Mouse (Mus musculus) olfactory bulb, adult 2 months (tissue): ENCODE measurements at regions not wholly inside any gene's neighbourhood (a gene's known extent, or its start where the extent isn't known, plus 50 kb on each side); places are given as distances from the start of the nearest gene placed in this dataset.

Source experiments
- H3K27ac ChIP-seq: fragments of 200-500 bp; 2 replicates; pipeline ENCODE4 v1.5.1; 2012; ENCODE audit warnings: low read depth, low read length; ENCODE audit not compliant: insufficient read depth
- H3K4me1 ChIP-seq: fragments of 200-500 bp; 2 replicates; pipeline ENCODE4 v1.6.1; 2012; ENCODE audit warnings: low read length; ENCODE audit not compliant: control insufficient read depth, insufficient read depth
- H3K4me3 ChIP-seq: fragments of 200-500 bp; 2 replicates; pipeline ENCODE4 v1.5.1; 2012; ENCODE audit warnings: mild to moderate bottlenecking, low read depth, low read length, moderate library complexity; ENCODE audit not compliant: insufficient read depth
- CTCF ChIP-seq: fragments of 200-500 bp; IDR thresholded peaks from 2 replicates; pipeline ENCODE4 v1.5.1; 2012; ENCODE audit warnings: low read depth, mild to moderate bottlenecking, low read length, moderate library complexity; ENCODE audit not compliant: insufficient read depth
- POLR2A ChIP-seq: fragments of 200-500 bp; IDR thresholded peaks from 2 replicates; pipeline ENCODE4 v1.6.1; 2012; ENCODE audit warnings: mild to moderate bottlenecking, low read depth, low read length, moderate library complexity; ENCODE audit not compliant: insufficient read depth
- WGBS: fragments of 180-500 bp; shearing (Covaris S2); methylation state at CpG from one replicate; pipeline ENCODE4 v1.1.7; 2018; 5-methylcytosine and 5-hydroxymethylcytosine counted together

DNA sequence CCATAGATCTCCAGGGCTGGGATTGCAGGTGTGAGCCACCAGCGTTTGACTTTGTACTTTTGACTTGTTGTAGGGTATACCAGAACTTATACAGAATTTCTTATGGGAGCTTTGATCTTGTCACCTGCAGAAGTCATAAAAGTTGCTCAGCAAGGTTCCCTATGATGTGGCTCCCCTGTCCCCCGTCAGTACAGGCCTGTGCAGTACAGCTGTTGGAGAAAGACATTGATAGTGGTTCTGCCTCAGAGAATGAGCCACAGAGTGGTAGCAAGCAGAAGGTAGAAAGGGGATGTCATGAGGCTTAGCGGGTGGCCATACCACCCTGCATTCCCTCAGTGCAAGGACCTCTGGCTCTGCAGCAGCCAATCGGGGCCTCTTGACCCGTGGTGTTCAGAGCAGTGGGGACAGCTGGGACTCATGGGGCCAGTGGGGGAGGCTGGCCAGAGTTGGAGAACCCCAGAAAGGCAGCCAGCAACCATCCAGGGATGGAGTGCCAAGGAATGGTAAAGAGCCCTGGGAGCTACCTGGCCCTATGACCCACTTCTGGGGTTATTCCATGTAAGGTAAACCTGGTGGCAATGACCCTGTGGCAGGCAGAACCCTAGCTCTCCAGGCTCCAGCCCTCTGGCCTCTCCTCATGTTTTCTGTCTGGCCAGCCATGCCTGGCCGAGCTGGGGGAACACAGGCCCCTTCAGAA lies 58.6 kb upstream of the Gm26897 start:
- peaks cover 17% of the 10 kb centered on the region for H3K4me1 ChIP-seq
- WGBS = 81% methylated on average over 6 of the region's 6 CpGs
- no peak overlapping the region for H3K27ac ChIP-seq
- no peak overlapping the region for H3K4me3 ChIP-seq
- no peak for TF ChIP-seq POLR2A
- TF ChIP-seq CTCF = no peak

DNA sequence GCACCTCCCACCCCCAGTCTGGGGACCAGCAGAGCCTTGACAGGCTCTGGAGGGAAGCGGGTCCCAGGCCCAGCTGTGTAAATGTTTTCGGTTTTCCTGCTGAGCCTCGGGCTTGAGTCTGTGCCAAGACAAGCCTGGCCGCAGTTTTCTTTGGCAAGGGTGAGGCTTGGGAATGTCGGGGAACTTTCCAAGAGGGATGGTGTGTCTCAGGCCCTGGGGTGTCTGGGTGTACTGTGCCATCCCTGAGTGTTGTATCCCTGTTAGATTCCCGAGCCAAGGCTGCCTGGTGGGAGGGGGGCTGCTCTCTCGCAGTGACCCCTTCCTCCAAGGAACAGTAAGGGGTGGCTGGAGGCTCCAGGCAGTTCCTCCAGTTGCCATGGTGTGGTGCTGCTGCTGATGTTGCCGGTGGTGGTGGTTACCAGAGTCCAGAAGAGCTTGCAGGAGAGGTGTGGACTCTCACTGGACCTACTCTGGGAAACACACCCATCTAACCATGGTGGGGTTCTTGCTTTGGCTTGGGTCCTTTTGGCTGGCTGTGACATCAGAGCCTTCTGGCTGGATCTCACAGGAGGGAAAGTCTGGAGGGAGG lies 58.0 kb upstream of the Gm26897 start:
- WGBS = 34% methylated on average over 8 of the region's 8 CpGs
- H3K4me1 ChIP-seq = peaks cover 17% of the 10 kb centered on the region

DNA sequence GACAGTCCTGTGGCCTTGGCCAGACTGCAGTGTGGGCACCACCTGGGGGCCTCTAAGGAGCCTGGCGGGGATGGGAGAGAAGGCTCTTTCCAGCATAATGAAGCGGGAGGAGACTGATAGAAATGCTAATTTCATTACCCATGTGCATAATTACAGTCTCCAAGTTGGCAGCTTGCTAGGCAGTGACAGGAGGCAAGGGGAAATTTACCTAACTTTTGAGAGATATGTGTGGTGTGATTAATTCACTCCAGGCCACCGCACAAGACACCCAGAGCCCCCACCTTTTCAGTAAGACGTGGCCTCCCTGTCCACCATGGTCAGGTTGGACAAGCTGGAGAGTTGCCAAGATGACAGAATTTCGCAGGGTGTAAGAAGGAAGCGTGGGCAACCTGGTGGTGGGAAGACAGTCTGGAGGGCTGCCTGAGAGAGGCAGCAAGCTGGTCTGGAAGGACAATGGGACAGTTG lies 55.8 kb upstream of the Gm26897 start:
- WGBS = 40% methylated on average over 6 of the region's 6 CpGs
- TF ChIP-seq CTCF (no peak), POLR2A (no peak)
- Histone ChIP-seq H3K27ac (no peak overlapping the region), H3K4me1 (peaks cover 17% of the 10 kb centered on the region), H3K4me3 (no peak overlapping the region)

More for the DNA sequence above, 58.0 kb upstream of the Gm26897 start:
- Histone ChIP-seq H3K27ac (no peak overlapping the region), H3K4me3 (no peak overlapping the region)
- TF ChIP-seq POLR2A (no peak), CTCF (no peak)

DNA sequence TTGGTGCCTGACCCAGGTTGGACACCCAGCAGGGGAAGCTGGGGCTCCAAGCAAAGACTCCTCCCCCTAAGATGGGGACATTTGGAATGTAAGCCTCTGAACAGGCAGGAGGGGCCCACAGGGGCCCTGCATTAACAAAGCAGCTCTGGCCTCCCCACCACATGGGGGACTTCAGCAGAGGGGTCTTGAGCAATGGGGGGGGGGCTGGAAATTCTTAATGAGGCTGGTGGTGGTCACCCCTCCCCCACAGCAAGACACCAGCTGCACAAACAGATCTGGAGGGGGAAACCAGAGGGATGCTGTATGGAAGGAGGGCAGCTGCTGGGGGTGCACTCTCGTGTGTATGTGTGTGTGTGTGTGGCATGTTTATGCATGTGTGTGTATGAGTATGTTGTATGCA lies 55.2 kb upstream of the Gm26897 start:
- Histone ChIP-seq H3K4me1 (peaks cover 17% of the 10 kb centered on the region), H3K27ac (no peak overlapping the region), H3K4me3 (no peak overlapping the region)
- TF ChIP-seq CTCF (no peak), POLR2A (no peak)
- WGBS = 52% methylated on average over 1 of the region's 1 CpGs

DNA sequence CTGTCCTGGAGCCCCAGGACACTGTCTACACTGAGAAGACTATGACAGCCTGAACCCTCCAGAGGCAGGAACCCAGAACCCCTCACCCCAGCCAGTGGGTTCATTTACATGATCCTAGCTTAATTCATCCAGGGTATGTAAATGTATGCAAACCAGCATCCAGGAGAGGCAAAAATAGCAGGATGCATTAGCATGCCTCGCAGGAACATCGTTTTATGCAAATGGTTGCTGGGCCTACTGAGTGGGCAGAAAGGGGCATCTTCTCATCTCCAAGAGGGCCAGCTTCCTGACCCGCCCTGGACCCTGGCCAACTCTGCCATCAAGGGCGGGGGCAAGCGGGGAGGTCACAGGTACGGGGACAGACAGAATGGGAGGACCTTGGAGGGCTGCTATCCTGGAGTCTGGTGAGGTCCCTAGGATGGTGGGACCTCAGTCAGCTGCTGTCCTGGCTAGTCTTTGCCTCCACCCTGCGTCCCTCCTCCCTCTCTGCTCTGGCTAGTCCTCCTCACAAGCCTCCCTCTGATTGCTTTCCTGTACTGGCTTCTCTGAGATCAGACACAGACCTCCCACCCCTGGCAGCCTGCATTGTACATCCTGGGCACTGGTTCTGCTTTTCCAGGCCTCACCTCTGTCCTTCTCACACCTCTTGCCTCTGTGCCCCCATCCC lies 52.2 kb upstream of the Gm26897 start:
- H3K4me1 ChIP-seq = peaks cover 6% of the 10 kb centered on the region
- WGBS = 45% methylated on average over 7 of the region's 7 CpGs
- no peak overlapping the region for H3K4me3 ChIP-seq
- no peak overlapping the region for H3K27ac ChIP-seq
- TF ChIP-seq POLR2A = no peak
- TF ChIP-seq CTCF = no peak

DNA sequence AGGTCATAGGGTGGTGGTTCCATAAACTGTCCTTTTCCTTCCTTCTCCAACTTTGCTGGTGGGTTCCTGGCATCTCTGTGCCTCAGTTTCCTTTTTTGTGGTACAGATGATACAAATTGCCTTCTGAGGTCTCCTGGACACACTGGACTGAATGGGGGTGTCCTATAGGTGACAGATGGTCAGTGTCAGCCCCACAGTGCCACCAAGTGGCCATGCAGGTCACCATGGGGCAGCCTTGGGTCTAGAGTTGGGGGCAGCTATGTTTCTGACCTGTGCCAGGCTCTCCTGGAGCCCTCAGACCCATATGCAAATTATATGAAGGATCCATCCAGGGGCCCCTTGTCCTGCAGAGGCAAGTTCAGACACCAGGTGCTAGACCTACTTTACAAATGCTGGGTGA lies 50.8 kb upstream of the Gm26897 start:
- TF ChIP-seq CTCF (no peak), POLR2A (no peak)
- Histone ChIP-seq H3K4me3 (no peak overlapping the region), H3K27ac (no peak overlapping the region), H3K4me1 (peaks cover 5% of the 10 kb centered on the region)
